Mouse (Mus musculus) E14TG2a.4 (cell line): ENCODE measurements around the gene Gpr107.
"Not testable (repeated sequence)": the region's sequence is repeated elsewhere in the genome, so short reads cannot be mapped to it uniquely, and the experiment has no call there.

Experiments
- H3K27me3 ChIP-seq: 2 replicates; pipeline ENCODE4 v1.6.1; 2014; ENCODE audit warnings: low read length, control low read depth; ENCODE audit not compliant: insufficient read depth
- H3K36me3 ChIP-seq: 2 replicates; pipeline ENCODE4 v1.6.1; 2014; ENCODE audit warnings: low read length, control low read depth; ENCODE audit not compliant: insufficient read depth
- H3K4me1 ChIP-seq: replicated peaks from 2 replicates; pipeline ENCODE4 v1.6.1; 2014; ENCODE audit warnings: low read depth, low read length, control low read depth
- H3K4me3 ChIP-seq: replicated peaks from 2 replicates; pipeline ENCODE4 v1.5.1; 2014; ENCODE audit warnings: mild to moderate bottlenecking, low read length
- H3K9me3 ChIP-seq: 2 replicates; pipeline ENCODE4 v1.6.1; 2014; ENCODE audit warnings: low read length, control low read depth
- CTCF ChIP-seq: conservative IDR thresholded peaks from 2 replicates; pipeline ENCODE4 v1.5.1; 2014; ENCODE audit warnings: low read length
- NANOG ChIP-seq: IDR thresholded peaks from 2 replicates; pipeline ENCODE4 v1.6.1; 2014; ENCODE audit warnings: borderline replicate concordance, low read length, mixed read lengths
- POU5F1 ChIP-seq: IDR thresholded peaks from 2 replicates; pipeline ENCODE4 v1.6.1; 2014; ENCODE audit warnings: low read length, borderline replicate concordance

The Gpr107 gene

GRCm38 (mm10) chr2:31172001-31172400 is 19.9 kb downstream of the Gpr107 start:
- Histone ChIP-seq H3K36me3 (peaks cover 100% of the 10 kb centered on the region), H3K4me3 (no peak overlapping the region), H3K27me3 (no peaks in the 10 kb centered on the region), H3K9me3 (no peaks in the 10 kb centered on the region), H3K4me1 (peaks cover 75% of the 10 kb centered on the region)
- TF ChIP-seq POU5F1 (no peak), NANOG (no peak), CTCF (no peak)

- TF ChIP-seq CTCF (peak; percentile 22; the same call in 1 of the 2 replicates), NANOG (no peak), POU5F1 (no peak)
- Histone ChIP-seq H3K4me3 (no peak overlapping the region), H3K36me3 (peaks cover 100% of the 10 kb centered on the region)
Observed at GRCm38 (mm10) chr2:31172536-31172935, 20.4 kb downstream of the Gpr107 start.

GRCm38 (mm10) chr2:31173290-31173689 is 21.2 kb downstream of the Gpr107 start:
- peaks cover 75% of the 10 kb centered on the region for H3K4me1 ChIP-seq
- no peaks in the 10 kb centered on the region for H3K27me3 ChIP-seq
- no peak overlapping the region for H3K4me3 ChIP-seq
- peaks cover 100% of the 10 kb centered on the region for H3K36me3 ChIP-seq
- no peak for TF ChIP-seq POU5F1
- TF ChIP-seq NANOG = no peak
- peak; percentile 50 for TF ChIP-seq CTCF
- no peaks in the 10 kb centered on the region for H3K9me3 ChIP-seq

More at GRCm38 (mm10) chr2:31172536-31172935, 20.4 kb downstream of the Gpr107 start:
- Histone ChIP-seq H3K9me3 (no peaks in the 10 kb centered on the region), H3K27me3 (no peaks in the 10 kb centered on the region), H3K4me1 (peaks cover 75% of the 10 kb centered on the region)

GRCm38 (mm10) chr2:31178593-31178992 is 26.5 kb downstream of the Gpr107 start:
- Histone ChIP-seq H3K4me1 (peaks cover 54% of the 10 kb centered on the region), H3K36me3 (peaks cover 99% of the 10 kb centered on the region)
- H3K27me3 ChIP-seq, H3K9me3 ChIP-seq, H3K4me3 ChIP-seq: not testable (repeated sequence)
- peak; percentile 21 for TF ChIP-seq CTCF

- no peaks in the 10 kb centered on the region for H3K27me3 ChIP-seq
- no peak for TF ChIP-seq CTCF
- TF ChIP-seq POU5F1 = no peak
- no peak for TF ChIP-seq NANOG
- H3K4me1 ChIP-seq = peaks cover 53% of the 10 kb centered on the region
Observed at GRCm38 (mm10) chr2:31179471-31179870, 27.4 kb downstream of the Gpr107 start.

GRCm38 (mm10) chr2:31180081-31180551 is 28.0 kb downstream of the Gpr107 start:
- Histone ChIP-seq H3K9me3 (no peaks in the 10 kb centered on the region), H3K4me3 (no peak overlapping the region), H3K4me1 (peaks cover 53% of the 10 kb centered on the region), H3K27me3 (no peaks in the 10 kb centered on the region), H3K36me3 (peaks cover 99% of the 10 kb centered on the region)
- no peak for TF ChIP-seq POU5F1
- no peak for TF ChIP-seq CTCF
- no peak; the same call in 1 of the 2 replicates for TF ChIP-seq NANOG

More at GRCm38 (mm10) chr2:31179471-31179870, 27.4 kb downstream of the Gpr107 start:
- no peak overlapping the region for H3K4me3 ChIP-seq
- peaks cover 99% of the 10 kb centered on the region for H3K36me3 ChIP-seq
- H3K9me3 ChIP-seq = no peaks in the 10 kb centered on the region

- H3K4me1 ChIP-seq = peaks cover 43% of the 10 kb centered on the region
- peaks cover 99% of the 10 kb centered on the region for H3K36me3 ChIP-seq
- H3K4me3 ChIP-seq = no peak overlapping the region
- H3K9me3 ChIP-seq = no peaks in the 10 kb centered on the region
- TF ChIP-seq POU5F1 = no peak
- H3K27me3 ChIP-seq = no peaks in the 10 kb centered on the region
Observed at GRCm38 (mm10) chr2:31182786-31183330, 30.7 kb downstream of the Gpr107 start.

- Histone ChIP-seq H3K27me3 (no peaks in the 10 kb centered on the region), H3K36me3 (peaks cover 99% of the 10 kb centered on the region), H3K4me1 (peaks cover 35% of the 10 kb centered on the region), H3K9me3 (no peaks in the 10 kb centered on the region), H3K4me3 (no peak overlapping the region)
- TF ChIP-seq CTCF (peak; percentile 36; the same call in 1 of the 2 replicates), POU5F1 (no peak)
Observed at GRCm38 (mm10) chr2:31183830-31184229, 31.7 kb downstream of the Gpr107 start.

GRCm38 (mm10) chr2:31188691-31189090 is 36.6 kb downstream of the Gpr107 start:
- Histone ChIP-seq H3K36me3 (peaks cover 98% of the 10 kb centered on the region), H3K27me3 (no peaks in the 10 kb centered on the region), H3K4me1 (peaks cover 24% of the 10 kb centered on the region), H3K9me3 (no peaks in the 10 kb centered on the region), H3K4me3 (no peak overlapping the region)
- TF ChIP-seq POU5F1 (no peak), CTCF (no peak; the same call in 1 of the 2 replicates), NANOG (no peak)
